Mouse (Mus musculus): ENCODE measurements around the gene Uggt1. TPM values are rescaled to one million over a fixed set of nuclear protein-coding genes. Genes with fewer than 3 reads are reported as not detected.

The Uggt1 gene
- polyA plus RNA-seq, 2 experiments: 5.8 to 25.5 TPM

DNA sequence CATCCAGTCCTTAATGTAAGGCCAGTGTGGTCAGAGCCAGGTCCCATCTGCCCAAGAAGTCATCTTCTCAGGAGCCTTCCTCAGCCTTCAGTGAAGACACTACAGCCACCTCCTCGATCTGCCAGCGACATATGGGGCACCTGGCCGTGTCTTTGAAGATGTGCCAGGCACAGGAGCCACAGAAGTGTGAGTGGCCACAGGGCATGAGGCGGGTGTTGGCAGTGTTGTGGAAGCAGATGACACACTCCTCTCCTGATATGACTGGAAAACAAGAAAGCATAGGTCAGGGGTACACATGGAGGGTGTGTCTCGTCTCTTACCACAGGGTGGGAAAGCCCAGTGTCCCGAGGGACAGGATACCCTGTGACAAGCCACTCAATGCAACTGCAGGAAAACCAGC lies 21.8 kb upstream of the Uggt1 start:
- no peaks in the 10 kb centered on the region for H3K36me3 ChIP-seq (replicated peaks; ENCODE audit: control insufficient read depth, insufficient read depth, low read depth)
- H3K27me3 ChIP-seq (ENCODE audit: control insufficient read depth, insufficient read depth, low read length): no peaks in the 10 kb centered on the region
- TF ChIP-seq CTCF (IDR thresholded peaks at IDR 0.05; ENCODE audit: low read depth) (no peak), EP300 (IDR thresholded peaks at IDR 0.05; ENCODE audit: low read depth) (no peak)
- ATAC-seq (ENCODE audit: insufficient read depth) (no peak), DNase-seq (ENCODE audit: low read depth in 3 of 3, low spot score in 3 of 3) (no peak)
- no peaks in the 10 kb centered on the region for H3K9me3 ChIP-seq (ENCODE audit: control insufficient read depth, low read length)
- WGBS (ENCODE audit: insufficient replicate concordance): 44% methylated on average over 6 of the region's 6 CpGs
- H3K4me1 ChIP-seq (replicated peaks; ENCODE audit: control insufficient read depth in 2 of 2, insufficient read depth in 2 of 2, low read length in 1 of 2): peaks cover 0 to 19% of the 10 kb centered on the region in 2 experiments; a peak in 2 of 4 replicates
- H3K4me3 ChIP-seq (ENCODE audit: insufficient read depth in 1 of 2, low read depth in 2 of 2, low read length in 2 of 2): no peak overlapping the region
- H3K4me2 ChIP-seq (ENCODE audit: low read depth): no peak overlapping the region
- H3K9ac ChIP-seq (replicated peaks): no peak overlapping the region
- no peak overlapping the region for H3K27ac ChIP-seq

DNA sequence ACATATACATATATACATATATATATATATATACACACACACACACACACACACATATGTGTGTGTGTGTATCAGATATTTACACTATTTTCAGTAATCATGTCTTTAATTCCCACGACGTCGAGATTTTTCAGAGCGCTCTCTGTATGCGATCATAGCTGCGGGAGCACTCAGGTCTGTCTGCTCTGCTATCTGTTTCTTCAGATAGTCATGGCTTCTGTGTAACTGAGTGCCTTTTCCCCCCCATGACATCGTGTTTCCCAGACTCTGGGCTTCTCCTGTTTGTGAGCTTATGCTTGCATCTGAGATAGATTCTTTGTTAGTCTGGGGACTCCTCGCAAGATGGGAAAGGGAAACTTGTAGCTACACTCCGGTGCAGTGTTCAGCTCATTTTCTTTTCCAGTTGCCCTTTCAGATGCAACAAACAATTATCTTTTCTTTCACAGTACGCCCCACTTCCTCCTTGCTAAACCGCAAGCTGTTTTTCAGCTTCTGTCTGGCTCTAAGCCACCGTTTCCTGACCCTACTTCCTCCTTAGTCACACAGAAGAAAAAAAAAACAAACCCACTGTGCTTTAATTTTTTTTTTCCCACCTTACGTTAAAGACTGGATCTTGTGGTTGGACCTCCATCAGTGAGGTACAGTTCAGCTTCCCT lies 19.4 kb upstream of the Uggt1 start:
- Histone ChIP-seq H3K4me3 (ENCODE audit: insufficient read depth in 1 of 2, low read depth in 2 of 2, low read length in 2 of 2) (0 out of 4 replicates have a peak overlapping the region, but pooled peaks of 1 of the 2 experiments have one; percentile 8), H3K27ac (no peak overlapping the region), H3K36me3 (replicated peaks; ENCODE audit: control insufficient read depth, insufficient read depth, low read depth) (no peaks in the 10 kb centered on the region), H3K27me3 (ENCODE audit: control insufficient read depth, insufficient read depth, low read length) (no peaks in the 10 kb centered on the region), H3K9me3 (ENCODE audit: control insufficient read depth, low read length) (no peaks in the 10 kb centered on the region), H3K9ac (replicated peaks) (no peak overlapping the region), H3K4me1 (replicated peaks; ENCODE audit: control insufficient read depth in 2 of 2, insufficient read depth in 2 of 2, low read length in 1 of 2) (peaks cover 0 to 13% of the 10 kb centered on the region in 2 experiments; a peak in 2 of 4 replicates), H3K4me2 (ENCODE audit: low read depth) (peak overlapping the region; percentile 47)
- peak; percentile 50 for TF ChIP-seq EP300 (IDR thresholded peaks at IDR 0.05; ENCODE audit: low read depth)
- TF ChIP-seq CTCF (IDR thresholded peaks at IDR 0.05; ENCODE audit: low read depth): no peak
- ATAC-seq (ENCODE audit: insufficient read depth) (peak; percentile 50; the same call in 1 of the 2 replicates), DNase-seq (ENCODE audit: low read depth in 3 of 3, low spot score in 3 of 3) (peak in 2 of 3 experiments; percentile 45 to 50)
- 3% methylated on average over 13 of the region's 13 CpGs for WGBS (ENCODE audit: insufficient replicate concordance)

DNA sequence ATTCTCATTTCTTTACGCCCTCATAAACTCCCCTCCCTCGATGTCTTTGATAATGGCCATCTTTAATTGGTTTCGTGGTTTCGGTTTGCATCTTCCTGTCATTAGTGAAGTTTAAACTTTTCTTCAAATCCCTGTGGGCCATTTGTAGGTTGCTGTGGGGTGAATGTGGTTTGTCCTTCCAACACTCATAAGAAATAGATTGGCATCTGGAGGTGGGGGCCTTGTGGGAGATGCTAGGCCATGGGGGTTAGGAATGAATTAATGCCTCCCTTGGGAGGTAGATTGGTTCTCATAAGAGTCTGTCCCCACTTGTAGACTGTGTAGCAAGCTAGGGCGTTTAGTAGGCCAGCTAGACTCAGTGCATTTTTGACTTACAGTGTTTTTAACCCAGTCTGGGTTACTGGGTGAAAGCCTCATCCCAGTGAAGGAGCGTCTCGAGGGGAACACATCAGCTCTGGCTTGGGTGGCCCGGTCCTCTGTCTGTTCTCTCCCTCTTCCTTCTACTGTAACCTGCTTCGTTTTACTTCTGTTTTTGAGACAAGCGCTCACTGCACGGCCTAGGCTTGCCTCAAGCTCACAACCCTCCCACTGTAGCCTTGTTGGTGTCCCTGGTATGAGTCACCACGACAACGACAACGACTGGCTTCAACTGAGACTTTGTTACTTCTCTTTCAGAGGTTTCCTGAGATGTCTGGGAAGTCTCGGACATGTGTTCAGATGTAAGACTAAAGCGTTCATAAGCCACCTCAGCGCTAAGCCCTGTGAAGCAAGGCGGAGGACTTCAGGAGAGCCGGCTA lies 17.4 kb upstream of the Uggt1 start:
- no peak for DNase-seq (ENCODE audit: low read depth in 3 of 3, low spot score in 3 of 3)
- Histone ChIP-seq H3K27ac (no peak overlapping the region), H3K9me3 (ENCODE audit: control insufficient read depth, low read length) (no peaks in the 10 kb centered on the region), H3K36me3 (replicated peaks; ENCODE audit: control insufficient read depth, insufficient read depth, low read depth) (no peaks in the 10 kb centered on the region), H3K4me1 (replicated peaks; ENCODE audit: control insufficient read depth in 2 of 2, insufficient read depth in 2 of 2, low read length in 1 of 2) (peaks cover 0 to 13% of the 10 kb centered on the region in 2 experiments; a peak in 2 of 4 replicates), H3K9ac (replicated peaks) (no peak overlapping the region), H3K4me3 (ENCODE audit: insufficient read depth in 1 of 2, low read depth in 2 of 2, low read length in 2 of 2) (no peak overlapping the region), H3K27me3 (ENCODE audit: control insufficient read depth, insufficient read depth, low read length) (no peaks in the 10 kb centered on the region), H3K4me2 (ENCODE audit: low read depth) (no peak overlapping the region)
- ATAC-seq (ENCODE audit: insufficient read depth): no peak
- no peak for TF ChIP-seq EP300 (IDR thresholded peaks at IDR 0.05; ENCODE audit: low read depth)
- TF ChIP-seq CTCF (IDR thresholded peaks at IDR 0.05; ENCODE audit: low read depth): no peak
- 32% methylated on average over 19 of the region's 19 CpGs for WGBS (ENCODE audit: insufficient replicate concordance)

DNA sequence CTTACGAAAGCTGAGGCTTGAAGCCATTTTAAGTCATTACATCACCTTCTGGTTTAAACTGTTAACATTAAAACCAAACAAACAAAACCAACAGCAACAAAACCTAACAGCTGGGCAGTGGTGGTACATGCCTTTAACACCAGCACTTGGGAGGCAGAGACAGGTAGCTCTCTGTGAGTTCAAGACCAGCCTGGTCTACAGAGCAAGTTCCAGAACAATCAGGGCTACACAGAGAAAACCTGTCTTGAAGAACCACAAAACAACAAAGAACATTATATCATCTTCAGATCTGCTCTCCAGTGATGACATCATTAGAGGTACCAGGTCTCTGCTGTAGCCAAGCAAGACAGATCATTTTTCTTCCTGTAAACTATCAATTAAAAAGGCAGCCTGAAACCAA lies 15.9 kb upstream of the Uggt1 start:
- no peak for ATAC-seq (ENCODE audit: insufficient read depth)
- Histone ChIP-seq H3K4me3 (ENCODE audit: insufficient read depth in 1 of 2, low read depth in 2 of 2, low read length in 2 of 2) (no peak overlapping the region), H3K36me3 (replicated peaks; ENCODE audit: control insufficient read depth, insufficient read depth, low read depth) (no peaks in the 10 kb centered on the region), H3K9ac (replicated peaks) (no peak overlapping the region), H3K27ac (no peak overlapping the region), H3K27me3 (ENCODE audit: control insufficient read depth, insufficient read depth, low read length) (no peaks in the 10 kb centered on the region), H3K9me3 (ENCODE audit: control insufficient read depth, low read length) (no peaks in the 10 kb centered on the region), H3K4me1 (replicated peaks; ENCODE audit: control insufficient read depth in 2 of 2, insufficient read depth in 2 of 2, low read length in 1 of 2) (peaks cover 0 to 13% of the 10 kb centered on the region in 2 experiments; a peak in 2 of 4 replicates), H3K4me2 (ENCODE audit: low read depth) (no peak overlapping the region)
- TF ChIP-seq EP300 (IDR thresholded peaks at IDR 0.05; ENCODE audit: low read depth) (no peak), CTCF (IDR thresholded peaks at IDR 0.05; ENCODE audit: low read depth) (no peak)
- DNase-seq (ENCODE audit: low read depth in 3 of 3, low spot score in 3 of 3): no peak
- 71% methylated on average over 1 of the region's 1 CpGs for WGBS (ENCODE audit: insufficient replicate concordance)

DNA sequence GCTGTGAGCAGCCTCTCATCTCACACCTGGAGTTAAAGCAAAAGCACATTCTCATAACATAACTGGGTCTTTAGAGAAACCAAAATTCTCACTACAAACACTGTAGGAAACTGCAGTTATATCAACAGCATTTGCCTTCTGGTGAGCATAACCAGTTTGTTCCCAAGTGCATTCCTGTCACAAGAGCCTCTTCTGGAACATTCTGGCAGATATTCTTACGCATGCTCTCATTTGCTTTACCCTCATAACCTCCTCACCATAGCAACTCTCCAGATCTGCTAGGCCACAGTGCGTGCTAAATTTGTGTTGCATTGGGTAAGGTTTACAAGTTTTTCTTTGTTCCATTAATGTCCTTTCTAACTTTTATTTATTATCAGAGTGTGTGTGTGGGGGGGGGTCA lies 14.8 kb upstream of the Uggt1 start:
- Histone ChIP-seq H3K4me2 (ENCODE audit: low read depth) (no peak overlapping the region), H3K9ac (replicated peaks) (no peak overlapping the region), H3K4me1 (replicated peaks; ENCODE audit: control insufficient read depth in 2 of 2, insufficient read depth in 2 of 2, low read length in 1 of 2) (peaks cover 0 to 5% of the 10 kb centered on the region in 2 experiments; a peak in 1 of 4 replicates), H3K36me3 (replicated peaks; ENCODE audit: control insufficient read depth, insufficient read depth, low read depth) (no peaks in the 10 kb centered on the region), H3K27me3 (ENCODE audit: control insufficient read depth, insufficient read depth, low read length) (peaks cover 3% of the 10 kb centered on the region; the same call in 1 of the 2 replicates), H3K4me3 (ENCODE audit: insufficient read depth in 1 of 2, low read depth in 2 of 2, low read length in 2 of 2) (no peak overlapping the region), H3K27ac (no peak overlapping the region), H3K9me3 (ENCODE audit: control insufficient read depth, low read length) (no peaks in the 10 kb centered on the region)
- TF ChIP-seq EP300 (IDR thresholded peaks at IDR 0.05; ENCODE audit: low read depth) (no peak), CTCF (IDR thresholded peaks at IDR 0.05; ENCODE audit: low read depth) (no peak)
- 84% methylated on average over 2 of the region's 2 CpGs for WGBS (ENCODE audit: insufficient replicate concordance)
- ATAC-seq (ENCODE audit: insufficient read depth) (no peak), DNase-seq (ENCODE audit: low read depth in 3 of 3, low spot score in 3 of 3) (no peak)

All from liver, embryonic 14.5 days (tissue).